Mouse (Mus musculus): ENCODE results near the gene Samd9l. TPM values are rescaled to one million over a fixed set of nuclear protein-coding genes. Genes with fewer than 3 reads are reported as not detected.
"Not testable (repeated sequence)": the region's sequence is repeated elsewhere in the genome, so short reads cannot be mapped to it uniquely, and the experiment has no call there.

Samd9l gene
- polyA plus RNA-seq, 1 experiment from 2014 or later = 0.37 TPM

DNA sequence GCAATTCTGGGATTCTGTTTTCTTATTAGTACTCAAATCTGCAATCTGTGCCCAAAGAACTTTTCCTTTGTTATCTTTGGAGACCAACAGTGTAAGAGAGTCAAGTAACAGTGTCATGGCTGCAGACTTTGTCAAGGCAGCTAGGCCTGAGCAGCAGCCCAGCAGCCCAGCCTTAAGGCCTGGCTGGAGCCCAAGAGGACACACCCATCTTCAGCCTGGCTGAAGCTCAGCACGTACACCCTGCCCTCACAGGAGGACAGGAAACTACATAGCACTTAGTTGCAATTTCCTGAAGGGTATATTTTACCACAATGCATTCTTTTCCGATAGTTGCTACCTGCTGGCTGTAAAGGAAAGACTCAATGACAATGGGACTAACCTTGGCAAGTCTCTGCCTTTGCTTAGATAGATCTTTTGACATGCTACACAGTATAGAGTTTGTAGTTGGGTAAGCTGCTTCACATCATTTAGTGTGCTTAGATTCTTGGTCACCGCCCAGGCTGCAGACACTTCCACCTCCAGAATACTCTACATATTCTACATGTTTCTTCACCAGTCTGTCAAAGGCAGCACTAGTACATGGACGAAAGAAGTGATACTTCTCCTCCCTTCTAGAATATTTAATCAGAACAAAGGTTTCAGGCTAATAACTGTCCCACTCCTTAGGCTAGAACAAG, 15.1 kb downstream of the Samd9l start:
- 43% methylated on average over 1 of the region's 4 CpGs for WGBS
- H3K27me3 ChIP-seq (ENCODE audit: insufficient read depth, poor library complexity, severe bottlenecking); H3K27ac ChIP-seq; H3K4me1 ChIP-seq (replicated peaks); H3K36me3 ChIP-seq; H3K9me3 ChIP-seq; H3K4me3 ChIP-seq; DNase-seq (ENCODE audit: low spot score): not testable (repeated sequence)

DNA sequence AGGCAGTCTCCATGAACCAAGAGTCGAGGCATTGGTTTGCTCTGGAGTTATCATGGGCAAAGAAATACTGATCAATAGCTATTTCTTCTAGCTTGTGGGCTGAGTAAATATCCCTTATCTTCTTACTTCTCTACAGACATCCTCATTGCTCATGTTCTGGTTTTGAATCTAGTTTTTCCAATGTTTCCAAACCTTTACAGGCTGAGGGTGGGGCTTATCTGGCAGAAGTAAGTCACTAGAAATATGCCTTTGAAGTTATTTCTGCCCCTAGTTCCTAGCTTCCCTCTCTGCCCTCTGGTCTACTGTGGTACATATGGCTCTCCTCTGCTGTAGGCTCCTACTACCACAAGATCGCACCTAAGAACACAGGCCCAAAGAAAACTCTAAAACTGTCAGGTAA, 20.2 kb downstream of the Samd9l start:
- no peaks in the 10 kb centered on the region for H3K27me3 ChIP-seq (ENCODE audit: insufficient read depth, poor library complexity, severe bottlenecking)
- no peak overlapping the region for H3K27ac ChIP-seq
- H3K9me3 ChIP-seq = 0 out of 2 replicates have a peak, but pooled peaks cover 2% of the 10 kb centered on the region
- no peak overlapping the region for H3K4me3 ChIP-seq
- DNase-seq (ENCODE audit: low spot score) = no peak
- WGBS = 87% methylated on average over 2 of the region's 2 CpGs
- H3K36me3 ChIP-seq = no peaks in the 10 kb centered on the region
- H3K4me1 ChIP-seq (replicated peaks) = no peaks in the 10 kb centered on the region

GRCm38 (mm10) chr6:3376687-3377086, 22.7 kb downstream of the Samd9l start:
- no peak overlapping the region for H3K27ac ChIP-seq
- H3K36me3 ChIP-seq = no peaks in the 10 kb centered on the region
- no peak for DNase-seq (ENCODE audit: low spot score)
- no peaks in the 10 kb centered on the region for H3K4me1 ChIP-seq (replicated peaks)
- H3K27me3 ChIP-seq (ENCODE audit: insufficient read depth, poor library complexity, severe bottlenecking) = no peaks in the 10 kb centered on the region
- peaks cover 5% of the 10 kb centered on the region; the same call in 1 of the 2 replicates for H3K9me3 ChIP-seq
- 86% methylated on average over 5 of the region's 5 CpGs for WGBS
- H3K4me3 ChIP-seq = no peak overlapping the region

GRCm38 (mm10) chr6:3369527-3369926, 29.8 kb downstream of the Samd9l start:
- no peak for DNase-seq (ENCODE audit: low spot score)

GRCm38 (mm10) chr6:3365609-3366008, 33.8 kb downstream of the Samd9l start:
- peaks cover 15% of the 10 kb centered on the region for H3K9me3 ChIP-seq
- WGBS = 93% methylated on average over 1 of the region's 1 CpGs
- not testable (repeated sequence) for H3K4me1 ChIP-seq (replicated peaks); DNase-seq (ENCODE audit: low spot score); H3K27ac ChIP-seq; H3K36me3 ChIP-seq; H3K27me3 ChIP-seq (ENCODE audit: insufficient read depth, poor library complexity, severe bottlenecking); H3K4me3 ChIP-seq

More at GRCm38 (mm10) chr6:3369527-3369926, 29.8 kb downstream of the Samd9l start:
- no peaks in the 10 kb centered on the region for H3K36me3 ChIP-seq
- H3K27ac ChIP-seq = no peak overlapping the region
- 86% methylated on average over 8 of the region's 8 CpGs for WGBS
- H3K4me3 ChIP-seq = no peak overlapping the region
- no peaks in the 10 kb centered on the region for H3K4me1 ChIP-seq (replicated peaks)
- H3K27me3 ChIP-seq (ENCODE audit: insufficient read depth, poor library complexity, severe bottlenecking) = no peaks in the 10 kb centered on the region
- peaks cover 18% of the 10 kb centered on the region for H3K9me3 ChIP-seq

- H3K27me3 ChIP-seq (ENCODE audit: insufficient read depth, poor library complexity, severe bottlenecking); H3K4me1 ChIP-seq (replicated peaks); H3K9me3 ChIP-seq; H3K27ac ChIP-seq; H3K36me3 ChIP-seq; H3K4me3 ChIP-seq: not testable (repeated sequence)
- peak; percentile 6 for DNase-seq (ENCODE audit: low spot score)
- WGBS = 20% methylated on average over 1 of the region's 1 CpGs
Observed at GRCm38 (mm10) chr6:3345924-3346597, 53.3 kb downstream of the Samd9l start.

GRCm38 (mm10) chr6:3345043-3345639, 54.2 kb downstream of the Samd9l start:
- not testable (repeated sequence) for H3K27ac ChIP-seq; H3K4me1 ChIP-seq (replicated peaks); H3K27me3 ChIP-seq (ENCODE audit: insufficient read depth, poor library complexity, severe bottlenecking); DNase-seq (ENCODE audit: low spot score); H3K4me3 ChIP-seq; H3K9me3 ChIP-seq; H3K36me3 ChIP-seq
- 85% methylated on average over 2 of the region's 4 CpGs for WGBS

DNA sequence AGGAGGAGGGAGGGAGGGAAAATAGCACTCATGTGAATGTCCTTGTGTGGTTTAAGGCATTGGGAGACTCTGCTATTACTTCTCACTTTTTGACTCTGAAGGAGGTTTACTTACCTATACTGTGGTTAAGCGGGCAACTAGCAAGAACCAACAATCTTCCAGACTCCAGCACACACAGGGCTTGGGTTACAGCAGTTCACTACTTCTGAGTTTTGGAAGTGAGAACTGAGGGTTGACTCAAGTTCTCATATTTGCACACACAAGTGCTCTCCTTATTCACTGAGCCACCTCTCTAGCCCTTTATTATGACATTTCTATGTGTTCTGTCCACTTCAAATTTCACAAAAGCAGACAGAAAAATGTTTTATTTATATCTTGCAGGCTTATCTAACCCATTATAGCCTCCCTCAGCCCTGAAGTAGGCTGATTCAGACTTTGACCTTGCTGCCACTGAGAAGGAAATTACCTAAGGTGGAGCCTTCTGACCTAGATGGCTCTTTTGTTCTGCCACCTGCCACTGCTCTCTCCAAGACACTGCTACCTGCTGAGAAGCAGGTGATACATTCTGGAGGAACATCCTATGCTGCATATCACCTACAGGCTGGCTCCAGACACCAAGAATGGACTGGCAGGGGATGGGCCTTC, 55.6 kb downstream of the Samd9l start:
- H3K9me3 ChIP-seq; H3K27ac ChIP-seq; H3K4me1 ChIP-seq (replicated peaks); DNase-seq (ENCODE audit: low spot score); H3K4me3 ChIP-seq; H3K27me3 ChIP-seq (ENCODE audit: insufficient read depth, poor library complexity, severe bottlenecking); H3K36me3 ChIP-seq: not testable (repeated sequence)
- WGBS = 81% methylated on average over 1 of the region's 1 CpGs

- no peak for DNase-seq (ENCODE audit: low spot score)
- Histone ChIP-seq H3K27me3 (ENCODE audit: insufficient read depth, poor library complexity, severe bottlenecking) (no peaks in the 10 kb centered on the region), H3K4me1 (replicated peaks) (no peaks in the 10 kb centered on the region), H3K27ac (no peak overlapping the region), H3K9me3 (peaks cover 2% of the 10 kb centered on the region; the same call in 1 of the 2 replicates), H3K4me3 (no peak overlapping the region), H3K36me3 (no peaks in the 10 kb centered on the region)
- WGBS = 54% methylated on average over 5 of the region's 5 CpGs
Observed at GRCm38 (mm10) chr6:3341479-3341878, 57.9 kb downstream of the Samd9l start.

- H3K9me3 ChIP-seq; H3K27me3 ChIP-seq (ENCODE audit: insufficient read depth, poor library complexity, severe bottlenecking); H3K4me1 ChIP-seq (replicated peaks); H3K27ac ChIP-seq; H3K36me3 ChIP-seq: not testable (repeated sequence)
- 29% methylated on average over 10 of the region's 10 CpGs for WGBS
- DNase-seq (ENCODE audit: low spot score) = peak; percentile 6
- peak overlapping the region; percentile 29; the same call in 1 of the 2 replicates for H3K4me3 ChIP-seq
Observed at GRCm38 (mm10) chr6:3340928-3341327, 58.4 kb downstream of the Samd9l start.

DNA sequence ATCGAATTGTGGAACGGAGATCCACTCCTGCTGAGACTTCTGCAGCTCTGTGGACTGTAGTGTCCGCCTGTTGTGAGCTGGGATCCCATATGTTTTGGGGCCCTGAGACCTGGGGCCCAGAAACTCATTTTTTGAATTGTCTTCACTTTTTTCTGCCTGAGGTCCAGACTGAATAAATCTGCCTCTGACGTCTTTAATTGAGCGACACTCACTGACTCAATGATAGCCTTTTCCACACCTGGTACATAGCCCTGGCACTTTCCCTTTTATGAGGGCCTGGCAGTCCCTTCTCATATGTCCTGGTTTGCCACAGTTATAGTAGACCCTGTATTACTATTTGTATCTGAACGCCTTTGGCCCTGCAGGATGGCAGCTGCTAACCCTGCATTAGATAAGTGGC, 60.2 kb downstream of the Samd9l start:
- H3K27ac ChIP-seq; H3K27me3 ChIP-seq (ENCODE audit: insufficient read depth, poor library complexity, severe bottlenecking); H3K9me3 ChIP-seq; H3K4me1 ChIP-seq (replicated peaks); H3K36me3 ChIP-seq; DNase-seq (ENCODE audit: low spot score); H3K4me3 ChIP-seq: not testable (repeated sequence)
- WGBS = 89% methylated on average over 6 of the region's 6 CpGs
